Mouse (Mus musculus): ENCODE measurements around the gene Exoc7. TPM values are rescaled to one million over a fixed set of nuclear protein-coding genes. Genes with fewer than 3 reads are reported as not detected.

The Exoc7 gene
- polyA plus RNA-seq, 1 experiment from 2014 or later, result 52.9 TPM

DNA sequence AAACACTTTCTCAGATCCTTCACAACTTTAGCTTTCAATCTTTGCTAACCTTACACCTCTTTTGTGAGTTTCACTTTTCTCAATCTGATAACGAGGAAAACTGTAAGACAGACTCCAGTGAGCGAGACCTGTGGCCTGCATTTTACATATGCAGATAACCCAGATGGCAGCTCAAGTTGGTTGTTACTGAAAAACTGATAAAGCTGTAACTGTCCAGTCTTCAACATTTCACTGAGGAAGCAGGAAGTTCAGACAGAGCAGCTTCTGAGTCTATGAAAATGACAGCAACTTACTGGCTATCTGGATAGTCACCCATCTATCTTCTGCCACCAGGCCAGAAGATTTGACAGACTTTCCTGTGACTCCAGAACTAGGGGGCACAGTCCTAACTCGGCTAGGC, 2.6 kb upstream of the Exoc7 start:
- H3K9ac ChIP-seq, result no peak overlapping the region
- no peak overlapping the region for H3K4me2 ChIP-seq
- H3K27ac ChIP-seq, result no peak overlapping the region
- H3K4me3 ChIP-seq (replicated peaks), result no peak overlapping the region
- no peaks in the 10 kb centered on the region for H3K9me3 ChIP-seq
- WGBS, result 67% methylated on average over 3 of the region's 3 CpGs
- H3K4me1 ChIP-seq, result peaks cover 17% of the 10 kb centered on the region
- 0 out of 2 replicates have a peak, but pooled peaks cover 6% of the 10 kb centered on the region for H3K36me3 ChIP-seq
- ATAC-seq (ENCODE audit: insufficient read depth, low FRiP score, low read depth), result no peak
- H3K27me3 ChIP-seq (replicated peaks), result no peaks in the 10 kb centered on the region

DNA sequence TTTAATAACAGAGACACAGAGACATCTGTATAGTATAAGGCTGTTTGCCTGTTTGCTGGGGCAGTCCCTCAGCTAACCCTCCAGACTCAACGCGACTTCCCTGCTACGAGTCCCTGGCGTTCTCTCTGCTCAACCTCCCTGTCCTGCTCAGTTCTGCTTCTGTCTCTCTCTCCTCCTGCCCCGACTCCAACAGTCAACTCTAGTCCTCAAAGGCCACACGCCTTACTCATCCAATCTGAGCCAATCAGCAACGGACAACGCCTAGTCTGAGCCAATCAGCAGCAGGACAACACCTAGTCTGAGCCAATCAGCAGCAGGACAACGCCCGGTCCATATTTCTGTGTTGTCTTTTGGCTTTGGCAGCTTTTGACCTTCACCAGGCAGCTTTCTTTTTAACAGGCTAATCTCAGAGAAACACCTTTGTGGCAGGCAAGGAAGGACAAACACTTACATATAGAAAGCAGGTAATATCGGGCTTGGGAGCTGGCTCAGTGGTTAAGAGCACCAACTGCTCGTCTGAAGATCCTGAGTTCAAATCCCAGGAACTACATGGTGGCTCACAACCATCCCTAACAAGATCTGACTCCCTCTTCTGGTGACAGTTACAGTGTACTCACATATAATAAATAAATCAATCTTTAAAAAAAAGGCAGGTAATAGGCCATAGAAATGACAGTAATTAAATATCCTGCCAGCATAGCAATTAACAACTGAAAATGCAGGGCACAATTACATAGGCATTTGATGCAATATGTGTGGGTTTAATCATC, 914 bp upstream of the Exoc7 start:
- H3K4me2 ChIP-seq, result no peak overlapping the region
- H3K9ac ChIP-seq, result no peak overlapping the region
- H3K9me3 ChIP-seq, result no peaks in the 10 kb centered on the region
- peaks cover 17% of the 10 kb centered on the region for H3K4me1 ChIP-seq
- H3K4me3 ChIP-seq (replicated peaks), result no peak overlapping the region
- 84% methylated on average over 12 of the region's 12 CpGs for WGBS
- H3K27me3 ChIP-seq (replicated peaks), result no peaks in the 10 kb centered on the region
- ATAC-seq (ENCODE audit: insufficient read depth, low FRiP score, low read depth), result no peak; the same call in 1 of the 2 replicates
- H3K27ac ChIP-seq, result no peak overlapping the region
- peaks cover 11% of the 10 kb centered on the region; the same call in 1 of the 2 replicates for H3K36me3 ChIP-seq

DNA sequence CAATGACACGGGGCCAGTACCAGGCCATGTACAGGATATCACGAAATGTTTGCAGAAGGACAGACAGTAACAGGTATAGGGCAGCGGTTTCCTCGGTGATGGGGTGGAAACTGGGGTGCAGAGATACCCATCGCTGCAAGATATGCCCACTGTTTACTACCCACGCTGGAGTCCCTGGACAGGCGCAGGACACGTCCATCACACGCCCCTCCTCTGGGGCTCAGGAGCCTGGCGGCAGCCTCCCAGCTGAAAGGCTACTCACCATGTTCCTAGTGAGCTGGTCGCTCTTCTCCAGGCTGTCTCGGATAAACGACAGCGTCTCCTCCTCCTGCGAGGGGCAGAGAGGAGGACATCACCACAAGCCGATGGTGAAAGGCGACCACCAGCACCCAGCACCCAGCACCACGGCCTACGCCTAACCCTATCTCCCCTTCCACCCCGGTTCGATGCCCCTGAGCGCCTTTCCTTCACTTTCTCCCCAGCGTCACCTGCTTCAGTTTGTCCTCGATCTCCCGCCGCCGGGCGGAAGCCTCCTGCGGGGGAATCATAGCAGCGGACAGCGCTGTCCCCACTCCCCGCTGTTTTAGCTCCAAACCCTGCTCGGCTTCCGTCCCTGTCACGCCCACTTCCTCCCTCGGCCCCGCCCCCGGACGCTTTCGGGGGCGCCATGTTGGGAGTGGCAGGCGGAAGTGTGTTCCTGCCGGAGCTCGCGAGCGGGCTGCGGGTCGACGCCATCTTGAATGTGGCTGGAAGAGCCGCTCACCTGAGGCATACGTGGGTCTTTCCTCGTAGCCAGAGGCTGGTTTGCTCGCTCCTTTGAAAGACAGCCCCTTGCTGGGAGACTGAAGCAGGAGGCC, 679 bp downstream of the Exoc7 start:
- Histone ChIP-seq H3K9ac (peak overlapping the region; percentile 68), H3K4me3 (replicated peaks) (peak overlapping the region; percentile 61), H3K9me3 (no peaks in the 10 kb centered on the region), H3K4me1 (peaks cover 8% of the 10 kb centered on the region), H3K4me2 (peak overlapping the region; percentile 88), H3K36me3 (peaks cover 21% of the 10 kb centered on the region), H3K27me3 (replicated peaks) (no peaks in the 10 kb centered on the region), H3K27ac (no peak overlapping the region)
- ATAC-seq (ENCODE audit: insufficient read depth, low FRiP score, low read depth), result peak; percentile 91
- WGBS, result 1% methylated on average over 53 of the region's 53 CpGs

DNA sequence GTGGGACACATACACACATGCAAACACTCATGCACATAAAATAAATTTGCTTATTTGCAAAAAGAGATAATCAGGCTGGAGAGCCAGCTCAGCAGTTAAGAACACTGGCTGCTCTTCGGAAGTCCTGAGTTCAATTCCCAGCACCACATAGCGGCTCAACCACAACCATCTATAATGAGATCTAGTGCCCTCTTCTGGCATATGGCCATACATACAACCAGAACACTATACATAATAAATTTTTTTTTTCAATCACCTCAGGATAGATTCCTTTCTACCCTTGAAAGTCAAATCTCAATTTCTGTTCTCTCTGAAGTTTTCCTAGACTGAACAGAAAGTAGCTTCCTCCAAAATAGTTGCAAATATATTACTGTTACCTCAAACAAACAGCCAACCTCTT, 1.6 kb downstream of the Exoc7 start:
- ATAC-seq (ENCODE audit: insufficient read depth, low FRiP score, low read depth), result no peak
- Histone ChIP-seq H3K27me3 (replicated peaks) (no peaks in the 10 kb centered on the region), H3K9ac (no peak overlapping the region), H3K36me3 (peaks cover 23% of the 10 kb centered on the region), H3K27ac (no peak overlapping the region), H3K9me3 (no peaks in the 10 kb centered on the region), H3K4me3 (replicated peaks) (peak overlapping the region; percentile 61; the same call in 1 of the 2 replicates), H3K4me2 (peak overlapping the region; percentile 88), H3K4me1 (peaks cover 6% of the 10 kb centered on the region; the same call in 1 of the 2 replicates)
- 94% methylated on average over 2 of the region's 2 CpGs for WGBS

DNA sequence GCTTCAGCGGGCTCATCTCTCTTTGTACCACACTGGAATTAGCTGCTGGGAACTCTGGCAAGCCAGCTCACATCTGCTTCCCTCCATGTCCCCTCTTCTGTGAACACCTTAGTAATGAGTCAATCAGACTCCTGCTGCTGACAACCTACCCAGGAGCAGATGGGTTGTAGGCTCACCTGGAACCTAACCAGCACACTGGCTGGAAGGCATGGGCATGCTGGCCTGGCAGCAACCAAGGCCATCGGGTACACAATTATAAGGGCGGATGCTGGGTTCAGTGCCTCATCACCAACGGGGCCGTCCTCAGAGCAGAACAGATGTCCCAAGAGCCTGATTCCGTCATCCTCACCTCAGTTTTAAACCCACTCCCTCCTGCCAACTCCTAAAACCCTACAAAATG, 8.4 kb downstream of the Exoc7 start:
- Histone ChIP-seq H3K9me3 (no peaks in the 10 kb centered on the region), H3K27ac (no peak overlapping the region), H3K4me2 (no peak overlapping the region), H3K9ac (no peak overlapping the region), H3K36me3 (peaks cover 21% of the 10 kb centered on the region), H3K4me3 (replicated peaks) (no peak overlapping the region), H3K4me1 (peaks cover 2% of the 10 kb centered on the region; the same call in 1 of the 2 replicates), H3K27me3 (replicated peaks) (no peaks in the 10 kb centered on the region)
- ATAC-seq (ENCODE audit: insufficient read depth, low FRiP score, low read depth), result no peak
- 91% methylated on average over 6 of the region's 6 CpGs for WGBS

DNA sequence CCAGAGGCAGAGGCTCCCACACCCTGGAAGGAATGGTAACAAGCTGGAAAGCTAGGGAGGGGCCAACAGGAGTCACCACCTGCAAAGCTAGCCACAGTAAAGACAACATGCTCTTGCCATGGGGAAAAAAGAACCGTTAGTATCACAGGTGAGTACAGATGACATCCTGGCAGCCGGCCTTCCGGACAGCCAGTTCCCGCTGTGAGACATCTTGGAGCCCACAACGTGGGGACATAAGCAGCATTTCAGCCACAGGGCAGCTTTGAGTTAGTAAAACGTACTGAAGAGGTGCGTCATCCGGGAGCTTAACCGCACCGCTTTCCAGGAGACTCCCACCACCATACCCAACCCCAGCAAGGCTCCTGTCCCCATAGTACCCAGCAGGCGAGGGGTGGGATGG, 8.8 kb downstream of the Exoc7 start:
- WGBS, result 89% methylated on average over 11 of the region's 11 CpGs
- ATAC-seq (ENCODE audit: insufficient read depth, low FRiP score, low read depth), result no peak
- Histone ChIP-seq H3K27ac (no peak overlapping the region), H3K4me1 (peaks cover 2% of the 10 kb centered on the region; the same call in 1 of the 2 replicates), H3K9ac (no peak overlapping the region), H3K27me3 (replicated peaks) (no peaks in the 10 kb centered on the region), H3K36me3 (peaks cover 21% of the 10 kb centered on the region), H3K4me2 (no peak overlapping the region), H3K4me3 (replicated peaks) (no peak overlapping the region), H3K9me3 (no peaks in the 10 kb centered on the region)

DNA sequence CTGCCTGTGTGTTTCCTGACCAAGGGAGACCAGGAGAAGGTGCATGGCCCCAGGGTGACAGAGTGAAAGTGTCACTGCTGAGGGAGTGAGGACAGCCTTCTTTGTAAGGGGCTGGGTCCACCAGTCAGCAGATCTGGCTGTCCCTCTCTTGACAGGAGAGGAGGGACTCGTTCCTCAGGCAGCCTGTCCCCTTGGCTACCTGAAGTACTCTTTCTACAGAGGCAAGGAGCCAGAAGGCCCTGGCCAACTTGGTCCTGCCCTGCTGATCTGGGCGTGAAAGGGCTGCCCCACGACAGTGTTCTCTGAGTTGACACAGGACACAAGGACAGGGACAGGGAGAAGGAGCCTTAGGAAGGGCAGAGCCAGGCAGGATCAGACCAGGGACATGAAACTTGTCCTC, 10.0 kb downstream of the Exoc7 start:
- Histone ChIP-seq H3K27me3 (replicated peaks) (no peaks in the 10 kb centered on the region), H3K27ac (no peak overlapping the region), H3K9ac (no peak overlapping the region), H3K4me1 (peaks cover 2% of the 10 kb centered on the region; the same call in 1 of the 2 replicates), H3K9me3 (no peaks in the 10 kb centered on the region), H3K36me3 (peaks cover 17% of the 10 kb centered on the region), H3K4me3 (replicated peaks) (no peak overlapping the region), H3K4me2 (no peak overlapping the region)
- ATAC-seq (ENCODE audit: insufficient read depth, low FRiP score, low read depth), result no peak
- 80% methylated on average over 3 of the region's 3 CpGs for WGBS

DNA sequence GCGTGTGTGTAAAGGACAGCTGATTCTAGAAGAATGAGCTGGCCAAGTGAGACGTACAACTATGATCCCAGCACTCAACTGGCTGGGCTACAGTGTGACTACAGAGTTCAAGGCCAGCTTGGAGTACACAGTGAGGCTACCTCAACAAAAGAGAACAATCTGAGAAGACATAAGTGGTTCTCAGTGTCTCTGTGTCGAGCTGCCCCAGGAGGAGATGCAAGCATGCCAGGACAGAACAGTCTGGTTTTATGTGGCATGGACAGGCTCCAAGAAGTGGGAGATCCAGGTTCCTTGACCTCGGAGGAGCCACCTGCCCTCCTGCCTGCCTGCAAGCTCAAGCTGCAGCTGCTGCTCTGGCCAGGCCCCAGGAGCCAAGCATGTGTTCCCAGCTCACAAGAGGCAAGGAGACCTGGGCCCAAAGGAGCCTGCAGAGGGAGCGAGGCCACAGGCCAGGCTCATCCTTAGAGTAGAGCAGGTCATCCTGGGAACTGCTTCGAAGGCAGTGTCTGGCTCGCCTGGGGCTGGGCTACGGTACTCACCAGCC, 10.8 kb downstream of the Exoc7 start:
- Histone ChIP-seq H3K9me3 (no peaks in the 10 kb centered on the region), H3K4me1 (peaks cover 2% of the 10 kb centered on the region; the same call in 1 of the 2 replicates), H3K4me2 (no peak overlapping the region), H3K36me3 (peaks cover 10% of the 10 kb centered on the region), H3K27me3 (replicated peaks) (no peaks in the 10 kb centered on the region), H3K4me3 (replicated peaks) (no peak overlapping the region), H3K27ac (no peak overlapping the region), H3K9ac (no peak overlapping the region)
- ATAC-seq (ENCODE audit: insufficient read depth, low FRiP score, low read depth), result no peak
- 87% methylated on average over 8 of the region's 8 CpGs for WGBS

DNA sequence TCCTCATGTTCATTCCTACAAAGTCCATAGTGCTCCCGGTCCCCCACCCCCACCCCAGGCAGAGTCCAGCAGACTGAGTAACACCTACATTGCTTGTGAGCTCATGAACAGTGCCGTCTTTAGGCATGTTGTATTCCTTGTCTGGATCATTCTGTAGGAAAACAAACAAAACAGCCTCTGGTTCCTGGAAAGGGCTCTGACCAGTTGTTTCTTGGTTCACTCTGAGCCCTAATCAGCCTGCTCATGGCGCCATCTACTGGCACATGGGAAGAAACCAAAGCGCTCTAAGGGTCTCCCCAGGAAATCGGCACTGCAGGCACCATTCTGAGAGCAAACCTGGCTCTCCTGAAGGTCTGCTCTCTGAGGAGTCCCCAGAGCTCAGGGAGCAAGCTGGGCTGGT, 12.7 kb downstream of the Exoc7 start:
- Histone ChIP-seq H3K27ac (no peak overlapping the region), H3K36me3 (peaks cover 17% of the 10 kb centered on the region), H3K9ac (no peak overlapping the region), H3K27me3 (replicated peaks) (no peaks in the 10 kb centered on the region), H3K9me3 (no peaks in the 10 kb centered on the region), H3K4me3 (replicated peaks) (no peak overlapping the region), H3K4me1 (peaks cover 7% of the 10 kb centered on the region; the same call in 1 of the 2 replicates), H3K4me2 (no peak overlapping the region)
- ATAC-seq (ENCODE audit: insufficient read depth, low FRiP score, low read depth), result 0 out of 2 replicates have a peak, but pooled peaks have one; percentile 13
- WGBS, result 29% methylated on average over 5 of the region's 5 CpGs

DNA sequence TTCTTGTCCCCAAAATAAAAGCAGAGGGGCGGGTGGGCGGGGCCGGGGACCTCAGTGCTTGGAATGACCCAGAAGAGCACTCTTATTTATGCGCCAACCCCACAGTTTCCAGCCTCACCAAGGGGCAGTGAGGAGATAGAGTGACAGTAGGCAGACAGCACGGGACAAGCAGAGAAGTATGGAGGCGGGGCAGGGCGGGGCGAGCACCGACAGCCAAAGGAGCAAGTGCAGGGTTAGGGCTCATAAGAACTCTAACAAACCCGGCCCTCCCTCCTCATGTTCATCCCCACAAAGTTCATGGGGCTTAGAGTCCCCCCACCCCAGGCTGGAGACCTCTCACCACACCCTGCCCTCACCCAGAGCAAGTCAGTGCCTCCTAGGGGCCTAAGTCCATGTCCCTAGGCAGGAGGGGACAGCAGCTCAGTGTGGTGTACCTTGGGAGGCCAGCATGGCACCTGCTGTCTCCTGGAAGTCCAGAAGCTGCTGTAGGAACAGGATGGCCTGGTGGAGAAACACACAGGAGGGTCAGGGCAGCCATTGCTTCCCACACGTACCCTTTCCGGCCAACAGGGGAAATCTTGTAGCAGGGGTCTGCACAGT, 13.4 kb downstream of the Exoc7 start:
- Histone ChIP-seq H3K4me1 (peaks cover 7% of the 10 kb centered on the region; the same call in 1 of the 2 replicates), H3K9ac (no peak overlapping the region), H3K27me3 (replicated peaks) (no peaks in the 10 kb centered on the region), H3K27ac (no peak overlapping the region), H3K4me3 (replicated peaks) (no peak overlapping the region), H3K36me3 (peaks cover 23% of the 10 kb centered on the region), H3K9me3 (no peaks in the 10 kb centered on the region), H3K4me2 (no peak overlapping the region)
- 84% methylated on average over 12 of the region's 12 CpGs for WGBS
- ATAC-seq (ENCODE audit: insufficient read depth, low FRiP score, low read depth), result no peak

DNA sequence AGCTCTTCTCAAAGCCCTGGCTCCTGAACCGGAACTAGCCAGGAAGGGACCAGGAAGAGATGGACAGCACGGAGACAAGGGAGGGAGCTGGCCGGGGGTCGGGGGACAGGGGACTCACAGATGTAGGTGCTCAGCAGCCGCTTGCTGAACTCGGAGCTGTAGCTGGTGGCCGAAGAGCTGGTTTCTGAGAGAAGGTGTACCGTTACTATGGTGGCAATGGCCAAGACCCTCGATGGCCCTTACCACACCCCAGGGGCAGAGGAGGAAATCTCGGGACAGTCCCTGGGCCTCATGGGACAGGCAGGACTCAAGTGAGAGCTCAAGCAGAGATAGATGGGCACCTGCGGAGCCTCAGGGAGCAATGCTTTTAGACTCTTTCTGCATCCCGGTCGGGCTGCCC, 14.6 kb downstream of the Exoc7 start:
- Histone ChIP-seq H3K9me3 (no peaks in the 10 kb centered on the region), H3K4me3 (replicated peaks) (no peak overlapping the region), H3K36me3 (peaks cover 24% of the 10 kb centered on the region), H3K4me2 (no peak overlapping the region), H3K27ac (no peak overlapping the region), H3K9ac (no peak overlapping the region), H3K4me1 (peaks cover 7% of the 10 kb centered on the region; the same call in 1 of the 2 replicates), H3K27me3 (replicated peaks) (no peaks in the 10 kb centered on the region)
- ATAC-seq (ENCODE audit: insufficient read depth, low FRiP score, low read depth), result no peak
- 91% methylated on average over 13 of the region's 13 CpGs for WGBS

All from stomach, embryonic 15.5 days (tissue).